Mouse (Mus musculus) testis, postnatal 10 days (tissue): ENCODE data around the gene Sphk1.
A peak's percentile ranks its signal among the peaks of the same experiment; 100 is the strongest.
"Not testable (repeated sequence)": the region's sequence is repeated elsewhere in the genome, so short reads cannot be mapped to it uniquely, and the experiment has no call there.

Source experiments
- DNase-seq: peaks from one replicate; pipeline ENCODE4 v3.0.0; 2021; ENCODE audit warnings: low spot score

The Sphk1 gene

DNA sequence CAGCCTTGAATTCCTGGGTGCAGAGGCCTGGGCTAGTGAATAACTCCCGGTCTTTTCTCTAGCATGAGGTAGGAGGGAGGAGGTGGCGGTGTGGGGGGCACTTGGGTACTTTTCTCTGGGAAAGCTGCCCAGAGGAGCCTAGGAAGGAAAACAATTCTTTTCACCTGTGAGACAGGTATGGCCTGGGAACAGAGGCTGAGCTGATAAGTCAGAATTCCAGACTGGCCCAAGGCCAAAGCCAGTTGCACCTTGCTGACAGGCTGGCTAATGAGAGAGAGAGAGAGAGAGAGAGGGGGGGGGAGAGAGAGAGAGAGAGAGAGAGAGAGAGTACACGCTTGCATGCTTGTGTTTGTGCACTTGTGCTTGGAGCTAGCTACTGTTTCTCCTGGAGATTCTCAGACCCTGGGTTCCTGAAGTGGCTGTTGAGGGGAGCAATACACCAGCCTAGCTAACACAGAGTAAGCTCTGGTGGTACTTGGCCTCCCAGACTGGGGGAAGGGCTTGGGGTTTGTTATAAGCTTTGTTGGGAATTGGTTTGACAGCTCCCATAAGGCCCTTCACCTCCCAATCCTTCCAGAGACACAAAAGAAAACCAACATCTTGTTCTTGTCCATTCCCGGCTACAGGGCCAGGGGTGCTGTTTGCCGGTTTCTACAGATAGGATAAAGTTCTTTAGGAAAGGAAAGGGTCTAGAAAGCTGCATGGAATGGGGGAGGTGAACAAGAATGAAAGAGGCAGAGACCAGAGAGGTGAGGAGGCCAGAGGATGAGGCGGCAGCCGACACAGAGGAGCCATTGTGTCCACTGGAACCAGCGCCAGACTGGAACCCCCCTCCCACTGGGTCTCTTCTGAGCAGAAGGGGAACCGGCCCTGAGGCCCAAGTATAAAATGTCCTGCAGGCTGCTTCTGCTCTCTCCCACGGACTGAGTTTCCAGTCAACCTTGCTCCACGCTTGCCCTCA, at the start of gene Sphk1:
TSS of gene Sphk1 (plus strand) at position 739 of the 961 bp plus-strand sequence.
- peak; percentile 43 for DNase-seq

DNA sequence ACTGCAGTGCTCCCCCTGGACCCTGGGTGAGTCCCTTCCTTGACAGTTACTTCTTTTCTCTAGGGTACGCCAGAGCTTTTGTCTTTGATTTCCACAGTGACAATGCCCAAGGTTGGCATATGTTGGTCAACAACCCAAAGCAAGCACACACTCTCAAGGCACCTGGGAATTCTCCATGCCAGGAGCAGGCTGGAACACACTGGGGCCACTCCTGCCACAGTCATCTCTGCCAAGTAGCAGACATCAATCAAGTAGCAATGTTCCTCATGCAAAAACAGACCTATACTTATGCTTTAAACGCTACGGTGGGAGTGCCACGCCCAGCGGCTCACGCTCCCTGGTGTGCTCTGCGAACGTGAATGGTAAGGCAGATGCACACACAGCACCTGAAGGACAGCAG, 49.8 kb upstream of the Sphk1 start:
- no peak for DNase-seq

DNA sequence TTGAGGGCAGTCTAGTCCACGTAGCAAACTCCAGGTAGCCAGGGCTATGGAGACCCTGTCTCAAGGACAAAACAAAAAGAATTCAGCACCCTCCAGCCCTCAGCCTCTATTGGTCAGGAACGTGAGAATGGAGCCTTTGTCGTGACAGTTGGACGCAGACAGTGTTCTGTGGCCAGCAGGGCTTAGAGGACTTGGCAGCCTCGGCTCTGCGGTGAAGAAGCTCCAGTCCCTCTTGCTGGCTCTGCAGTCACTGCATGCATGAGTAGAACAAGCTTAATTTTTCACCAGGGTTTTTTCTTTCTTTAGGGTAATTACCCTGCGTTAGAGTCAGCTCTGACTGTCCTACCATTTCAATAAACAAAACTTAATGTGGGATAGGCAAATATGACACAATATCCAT, 48.9 kb upstream of the Sphk1 start:
- DNase-seq = no peak

DNA sequence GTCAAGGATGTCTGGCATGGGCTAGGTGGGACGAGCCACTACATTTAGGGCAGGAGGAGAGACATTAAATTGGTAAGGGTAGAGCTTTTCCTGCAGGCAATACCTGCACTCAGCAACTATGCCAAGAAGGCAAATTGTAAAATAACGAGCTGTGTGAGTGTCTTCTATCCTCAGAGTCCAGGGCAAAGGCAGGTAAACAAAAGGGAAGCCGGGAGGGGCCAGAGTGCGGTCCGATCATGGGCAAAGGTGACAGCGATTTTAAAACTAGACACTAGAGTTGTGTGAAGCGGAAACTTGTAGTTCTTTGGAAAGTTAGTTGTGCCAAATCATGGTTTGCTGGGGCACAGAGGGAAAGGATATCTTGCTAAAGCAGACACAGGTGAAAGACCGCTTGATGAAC, 46.5 kb upstream of the Sphk1 start:
- no peak for DNase-seq

DNA sequence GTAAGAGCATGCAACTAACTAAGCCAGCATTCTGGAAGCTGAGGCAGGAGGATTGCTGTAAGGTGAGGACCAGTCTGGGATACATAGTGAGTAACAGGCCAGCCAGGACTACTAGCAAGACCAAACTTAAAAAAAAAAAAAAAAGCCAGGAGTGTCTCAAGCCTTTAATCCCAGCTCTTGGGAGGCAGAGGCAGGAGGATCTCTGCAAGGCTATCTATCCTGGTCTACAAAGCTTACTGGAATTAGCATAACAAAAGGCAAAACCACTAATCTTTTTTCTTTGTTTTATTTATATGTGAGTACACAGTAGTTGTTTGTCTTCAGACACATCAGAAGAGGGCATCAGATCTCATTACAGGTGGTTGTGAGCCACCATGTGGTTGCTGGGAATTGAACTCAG, 42.5 kb upstream of the Sphk1 start:
- no peak for DNase-seq

DNA sequence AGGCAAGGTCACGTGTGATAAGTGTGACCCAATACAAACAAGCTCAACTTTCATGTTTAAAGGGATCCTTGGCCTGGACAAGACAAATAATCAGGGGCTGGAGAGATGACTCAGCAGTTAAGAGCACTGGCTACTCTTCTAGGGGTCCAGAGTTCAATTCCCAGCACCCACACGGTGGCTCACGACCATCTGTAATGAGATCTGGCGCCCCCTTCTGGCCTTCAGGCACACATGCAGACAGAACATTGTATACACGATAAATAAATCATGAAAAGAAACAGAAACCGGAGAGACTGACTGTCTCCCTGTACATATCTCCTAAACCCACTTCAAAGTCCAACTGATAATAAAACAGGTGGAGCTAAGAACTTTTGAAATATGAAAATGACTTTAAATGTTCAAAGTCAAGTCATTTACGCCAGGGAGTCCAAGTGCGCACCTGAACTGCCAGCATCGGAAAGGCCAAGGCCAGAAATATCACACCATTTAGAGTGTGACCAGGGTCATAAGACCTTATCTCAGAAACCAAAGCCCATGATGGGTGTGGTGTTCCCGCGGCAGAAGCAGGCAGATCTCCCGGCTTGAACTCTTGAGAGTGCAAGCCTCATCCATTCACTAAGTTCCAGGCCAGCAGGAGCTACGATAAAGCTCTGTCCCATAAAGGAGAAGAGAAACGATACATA, 41.9 kb upstream of the Sphk1 start:
- no peak for DNase-seq

DNA sequence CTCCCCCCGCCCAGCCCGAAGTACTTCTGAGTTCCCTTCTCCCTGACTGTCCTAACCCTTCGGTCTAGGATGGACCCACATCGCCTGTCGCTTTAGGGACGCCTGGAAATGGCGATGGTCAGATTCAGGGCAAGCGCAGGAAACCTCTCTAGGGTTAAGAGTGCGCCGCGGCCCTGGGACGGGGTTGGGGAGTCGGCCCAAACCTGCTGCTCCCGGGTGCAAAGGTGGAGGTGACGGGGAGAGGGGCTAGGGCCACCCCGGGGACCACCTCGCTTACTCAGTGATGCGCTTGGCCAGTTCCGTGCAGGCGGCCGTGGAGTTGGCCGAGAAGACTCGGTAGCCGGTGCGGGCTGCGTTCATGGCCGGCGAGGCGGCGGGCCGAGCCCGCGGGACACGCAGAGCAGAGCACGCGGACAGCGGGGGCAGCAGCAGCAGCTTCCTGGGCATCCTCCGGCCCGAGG, 40.9 kb upstream of the Sphk1 start:
- DNase-seq = no peak

DNA sequence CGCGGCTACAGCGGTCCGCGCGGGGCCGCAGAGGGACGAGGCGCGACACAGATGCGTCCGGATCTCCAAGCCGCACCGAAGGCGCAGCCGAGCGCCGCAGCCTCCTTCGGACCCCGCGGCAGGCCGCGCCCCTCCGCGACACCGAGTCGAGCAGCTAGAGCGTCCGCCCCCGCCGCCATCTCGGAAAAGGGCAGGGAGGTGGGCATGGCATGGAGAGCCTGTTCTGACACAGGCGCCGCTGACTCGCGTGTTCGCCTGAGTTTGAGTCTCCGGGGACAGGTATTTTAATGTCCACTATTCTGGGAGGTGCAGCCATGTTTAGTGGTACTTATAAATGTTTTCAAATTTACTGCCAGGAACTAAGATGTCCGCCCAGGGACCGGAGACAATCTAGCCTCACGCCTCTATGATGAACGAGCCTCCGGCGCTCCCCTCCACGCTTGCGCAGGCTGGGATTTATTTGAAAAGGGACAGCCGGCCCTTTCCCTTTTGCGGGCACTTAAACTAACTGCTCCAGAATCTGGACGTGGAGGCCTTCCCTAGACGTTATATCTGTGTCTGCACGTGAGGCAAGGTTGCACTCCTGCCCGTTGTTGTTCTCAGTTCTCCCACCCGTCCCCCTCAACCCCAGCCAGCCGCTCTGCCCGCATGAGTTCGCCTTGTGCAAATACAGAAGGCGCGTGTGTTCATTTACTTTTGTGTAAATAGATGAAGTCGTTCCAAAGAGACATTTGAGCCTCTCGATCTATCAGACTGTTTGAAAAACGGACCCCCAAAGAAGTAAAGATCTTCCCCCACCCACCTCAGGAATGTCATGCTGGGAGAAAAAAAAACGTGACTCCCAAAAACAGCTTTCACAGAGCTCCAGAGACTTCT, 40.3 kb upstream of the Sphk1 start:
- peak; percentile 94 for DNase-seq

DNA sequence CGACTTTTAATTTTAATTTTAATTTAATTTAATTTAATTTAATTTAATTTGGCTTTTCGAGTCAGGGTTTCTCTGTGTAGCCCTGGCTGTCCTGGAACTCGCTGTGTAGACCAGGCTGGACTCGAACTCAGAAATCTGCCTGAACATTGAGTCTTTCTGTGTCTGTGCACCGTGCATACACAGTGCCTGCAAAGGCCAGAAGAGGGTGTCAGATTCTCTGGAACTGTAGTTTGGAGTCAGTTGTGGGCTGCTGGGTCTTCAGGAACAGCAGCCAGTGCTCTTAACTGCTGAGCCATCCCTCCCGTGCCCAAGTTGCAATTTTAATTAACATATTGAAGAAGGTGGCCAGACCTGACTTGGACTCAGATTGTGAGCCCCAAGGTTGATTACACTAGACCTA, 39.4 kb upstream of the Sphk1 start:
- no peak for DNase-seq

DNA sequence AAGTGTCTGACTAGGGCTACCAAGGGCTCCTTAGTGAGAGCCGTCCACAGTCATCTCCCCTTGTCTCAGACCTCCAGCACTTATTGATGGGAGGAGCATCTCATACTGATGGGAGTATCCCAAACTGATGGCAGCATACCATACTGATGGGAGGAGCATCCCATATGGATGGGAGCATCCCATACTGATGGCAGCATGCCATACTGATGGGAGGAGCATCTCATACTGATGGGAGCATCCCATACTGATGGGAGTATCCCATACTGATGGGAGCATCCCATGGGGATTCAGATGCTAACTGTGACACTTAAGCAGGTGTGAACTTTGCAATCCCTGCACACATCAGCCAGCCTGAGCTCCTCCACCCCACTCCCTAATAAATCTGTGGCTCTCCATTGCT, 38.2 kb upstream of the Sphk1 start:
- DNase-seq = not testable (repeated sequence)

DNA sequence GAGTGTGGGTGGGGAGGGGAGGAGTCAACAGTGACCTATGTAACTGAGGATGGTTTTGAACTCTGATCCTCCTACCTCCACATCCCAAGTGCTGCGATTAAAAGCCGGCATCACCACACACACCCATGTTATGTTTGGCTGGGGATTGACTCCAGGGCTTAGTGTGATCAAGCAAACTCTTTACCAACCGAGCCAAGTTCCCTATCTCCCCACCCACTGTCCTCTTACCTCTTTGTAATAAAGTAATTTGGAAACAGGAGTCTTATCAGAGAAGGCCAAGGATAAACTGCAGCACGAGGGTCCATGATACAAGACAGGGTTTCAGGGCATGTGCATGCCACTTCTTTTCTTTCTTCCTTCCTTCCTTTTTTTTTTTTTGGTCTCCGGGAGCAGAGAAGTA, 37.5 kb upstream of the Sphk1 start:
- no peak for DNase-seq

DNA sequence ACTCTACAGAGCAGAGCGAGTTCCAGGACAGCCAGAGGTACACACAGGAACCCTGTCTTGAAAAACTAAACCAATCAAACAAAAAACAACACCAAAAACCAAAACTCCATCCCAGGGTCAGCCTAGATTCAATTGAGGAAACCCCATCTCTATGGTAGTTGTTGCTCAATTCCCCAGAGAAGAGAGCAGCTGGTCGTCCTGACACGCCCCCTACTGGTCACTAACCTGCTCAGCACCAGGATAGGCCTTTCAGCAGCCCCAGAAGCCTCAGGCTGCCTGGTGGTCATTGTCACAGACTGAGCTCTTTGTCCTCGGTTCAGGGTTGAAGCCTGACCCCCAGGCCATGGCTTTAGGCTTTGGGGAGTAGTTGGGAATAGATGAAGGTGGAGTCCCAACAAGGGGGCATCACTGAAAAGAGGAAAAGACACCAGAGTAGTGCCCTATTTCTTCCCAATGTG, 36.9 kb upstream of the Sphk1 start, which contains the start of gene Prpsap1:
TSS of gene Prpsap1 (minus strand) at position 408 of the 458 bp plus-strand sequence.
- DNase-seq = peak; percentile 70

DNA sequence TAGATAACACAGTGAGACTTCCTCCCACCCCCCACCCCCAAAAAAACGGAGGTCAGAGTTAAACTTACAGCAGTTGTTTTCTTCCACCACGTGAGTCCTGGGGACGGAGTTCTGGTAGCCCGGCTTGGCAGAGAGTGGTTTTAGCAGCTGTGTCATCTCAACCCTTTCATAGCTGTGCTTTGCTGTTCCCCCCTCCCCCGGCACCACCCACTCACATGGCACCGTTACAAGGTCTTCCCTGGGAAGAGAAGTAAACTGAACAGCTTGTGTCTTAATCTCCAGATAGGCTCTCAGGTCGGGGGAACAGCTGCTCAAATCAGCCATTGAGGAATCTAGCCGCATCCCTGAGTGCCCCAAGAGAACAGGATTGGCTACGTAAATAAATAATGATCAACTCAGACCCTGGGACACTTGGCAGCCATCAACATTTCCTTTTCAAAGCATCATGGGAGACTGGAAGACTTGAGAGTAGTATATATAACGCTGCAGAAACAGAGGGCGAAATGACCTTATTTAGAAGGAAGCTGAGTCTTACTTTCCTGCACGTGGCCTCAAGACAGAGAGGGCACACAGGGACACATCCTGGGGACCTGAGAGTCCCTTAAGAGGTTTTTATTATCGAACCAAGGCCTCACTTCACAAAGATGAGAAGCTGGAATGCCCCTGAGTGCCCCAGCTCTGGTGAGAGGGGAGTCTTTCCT, 36.1 kb upstream of the Sphk1 start:
- peak; percentile 95 for DNase-seq

DNA sequence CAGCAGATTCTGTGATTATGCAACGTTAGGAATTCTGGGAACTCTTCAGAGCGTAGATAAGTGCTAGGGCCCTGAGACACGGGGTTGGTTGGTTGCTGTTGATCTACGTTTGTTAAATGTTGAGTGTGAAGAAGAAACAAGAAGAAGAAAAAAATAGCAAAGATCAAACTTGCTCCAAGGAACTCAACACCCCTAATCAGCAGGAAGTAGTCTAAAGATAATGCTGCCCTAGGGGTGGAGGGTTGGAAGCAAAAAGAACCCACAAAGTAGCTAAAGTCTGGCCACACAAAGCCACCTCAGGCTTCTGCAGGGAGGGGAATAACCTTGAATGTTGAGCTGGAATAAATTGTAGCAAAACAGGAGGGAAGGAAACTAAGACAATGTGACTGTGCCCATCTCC, 33.4 kb upstream of the Sphk1 start:
- DNase-seq = no peak

DNA sequence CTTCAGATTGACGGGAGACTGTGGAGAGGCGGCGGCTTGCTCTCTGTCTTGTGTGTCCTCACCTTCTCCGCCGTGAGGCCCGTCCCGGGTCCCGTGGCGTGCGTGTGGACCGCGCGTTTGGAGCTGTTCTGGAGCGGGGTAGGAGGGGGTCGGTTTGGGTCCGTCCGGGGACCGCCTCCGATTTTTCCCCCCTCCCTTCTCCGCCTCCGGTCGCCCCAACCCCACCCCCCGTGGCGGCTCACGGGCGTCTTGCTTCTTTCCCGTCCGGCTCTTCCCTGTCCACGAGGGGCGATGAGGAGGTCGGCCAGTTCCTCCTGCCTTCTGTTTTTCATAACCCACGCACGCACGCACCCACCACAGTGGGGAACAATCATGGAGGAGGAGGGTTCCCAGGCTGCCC, 32.1 kb upstream of the Sphk1 start:
- peak; percentile 62 for DNase-seq

DNA sequence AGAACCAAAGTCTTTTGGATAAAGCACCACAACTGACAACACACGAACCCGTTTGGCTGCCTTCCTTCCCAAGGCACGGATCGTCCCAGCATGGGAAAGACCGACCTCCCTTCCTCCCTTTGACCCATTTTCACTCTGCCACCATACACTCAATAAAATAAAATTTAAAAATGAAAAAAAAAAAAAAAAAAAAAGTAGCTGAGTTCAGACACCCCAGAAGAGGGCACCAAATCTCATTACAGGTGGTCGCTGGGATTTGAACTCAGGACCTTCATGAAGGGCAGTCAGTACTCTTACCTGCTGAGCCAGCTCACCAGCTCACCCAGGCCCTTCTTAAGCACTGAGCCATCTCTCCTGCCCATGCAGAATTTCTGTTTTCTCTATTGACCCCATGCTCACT, 31.7 kb upstream of the Sphk1 start:
- no peak for DNase-seq

DNA sequence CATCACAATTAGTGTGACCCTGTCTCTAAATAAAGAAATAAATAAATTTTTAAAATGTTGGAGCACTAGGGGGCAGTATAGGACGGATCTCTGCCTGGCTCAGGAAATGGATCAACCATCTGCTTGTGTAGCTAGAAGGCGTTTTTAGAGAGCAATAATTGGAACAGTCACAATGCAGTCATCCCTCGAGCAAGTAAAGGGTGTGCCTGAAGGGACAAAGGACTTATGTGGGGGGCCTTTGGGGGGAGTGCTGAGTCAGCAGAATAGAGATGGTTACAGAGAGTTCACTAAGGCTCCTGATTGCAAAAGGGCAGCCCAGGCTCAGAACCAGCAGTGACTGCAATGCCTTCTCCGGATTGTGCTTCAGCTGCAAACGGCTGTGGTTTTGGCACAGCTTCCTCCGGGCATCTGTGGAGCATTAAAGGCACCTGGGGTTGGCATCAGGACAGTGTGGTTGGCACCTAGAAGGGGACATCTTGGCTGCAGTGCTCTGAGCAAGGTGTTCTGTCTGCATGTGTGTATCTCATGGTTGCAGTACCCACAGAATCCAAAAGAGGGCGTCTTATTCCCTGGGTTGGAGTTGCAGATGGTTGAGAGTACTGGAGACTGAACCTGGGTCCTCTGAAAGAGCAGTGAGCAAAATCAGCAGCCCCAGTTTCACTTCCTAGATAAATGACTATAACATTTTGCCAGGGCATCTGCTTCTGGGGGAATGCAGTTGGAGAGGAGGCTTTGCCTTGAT, 29.5 kb upstream of the Sphk1 start:
- DNase-seq = no peak

DNA sequence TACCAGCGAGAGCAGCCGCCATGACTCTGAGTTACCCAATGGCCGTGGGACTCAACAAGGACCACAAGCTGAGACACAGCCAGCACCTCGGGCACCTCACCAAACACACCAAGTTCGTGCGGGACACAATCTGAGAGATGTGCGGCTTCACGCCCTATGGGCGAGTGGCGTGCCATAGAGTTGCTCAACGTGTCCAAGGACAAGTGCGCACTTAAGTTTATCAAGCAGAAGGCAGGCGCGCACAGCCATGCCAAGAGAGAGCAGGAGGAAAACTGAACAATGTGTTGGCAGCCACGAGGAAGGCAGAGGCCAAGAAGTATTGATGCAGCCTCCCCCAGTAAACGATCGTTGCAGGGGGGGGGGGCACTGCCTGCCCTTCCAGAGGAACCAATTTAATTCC, 26.2 kb upstream of the Sphk1 start:
- DNase-seq = no peak

DNA sequence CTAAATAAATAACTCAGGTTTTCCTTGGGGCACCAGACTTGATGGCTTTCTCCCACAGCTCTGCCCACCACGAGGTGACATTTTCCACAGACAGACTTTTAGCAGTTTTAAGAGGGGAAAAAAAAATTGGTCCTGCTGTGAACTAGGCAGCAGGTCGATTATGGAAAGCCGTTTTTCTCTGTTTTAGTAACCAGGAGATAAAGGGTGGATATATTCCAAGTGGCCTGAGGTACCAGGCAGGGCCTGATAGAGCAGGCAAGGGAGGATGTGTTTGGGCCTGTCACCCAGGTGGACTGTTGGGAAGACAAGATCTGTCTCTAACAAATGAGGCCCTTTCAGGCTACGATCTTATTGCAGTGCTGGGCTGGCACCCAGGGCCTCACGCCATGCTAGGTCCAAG, 25.2 kb upstream of the Sphk1 start:
- DNase-seq = no peak

DNA sequence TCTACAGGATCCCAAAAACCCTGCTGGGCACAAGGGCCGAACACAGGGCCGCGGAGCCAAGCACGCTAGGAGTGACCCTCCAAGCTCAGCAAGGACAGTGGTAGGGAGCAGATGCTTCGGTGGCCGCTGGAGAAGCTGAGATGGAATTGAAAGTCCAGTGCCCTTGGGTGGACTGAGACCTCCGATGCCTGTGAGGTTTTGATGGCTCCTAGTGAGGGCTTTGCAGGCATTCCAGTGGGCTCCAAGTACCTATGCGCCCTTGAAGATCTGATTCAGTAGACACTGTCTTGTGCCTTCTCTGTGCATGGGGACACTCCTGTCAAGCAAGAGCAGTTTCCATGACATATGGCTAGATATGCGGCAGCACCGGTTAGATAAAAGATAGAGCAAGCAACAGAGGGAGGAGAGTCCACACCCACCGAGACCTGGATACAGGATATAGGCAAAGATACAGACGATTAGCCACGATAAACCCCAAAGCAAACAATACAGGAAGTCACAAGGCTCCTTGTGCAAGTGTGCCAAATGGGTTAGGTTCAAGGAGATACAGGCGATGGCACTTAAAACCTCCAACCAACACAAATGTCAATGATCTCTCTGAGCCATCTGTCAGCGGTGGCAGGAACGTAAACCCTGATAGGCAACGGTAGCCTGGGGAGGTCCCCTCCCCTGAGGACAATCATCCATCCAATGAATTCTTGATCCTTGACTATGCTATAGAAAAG, 24.4 kb upstream of the Sphk1 start:
- DNase-seq = no peak
